Mouse (Mus musculus) limb, embryonic 10.5 days (tissue): Measurements from ENCODE around the gene Myo5c. TPM values are rescaled to one million over a fixed set of nuclear protein-coding genes. Genes with fewer than 3 reads are reported as not detected.

Experiments
- DNase-seq: peaks from one replicate; pipeline ENCODE4 v3.0.0-alpha.2; 2017; ENCODE audit warnings: low spot score
- H3K27ac ChIP-seq: fragments of 300-500 bp; sonication (generic); 2 replicates; pipeline ENCODE4 v1.5.1; 2016; ENCODE audit warnings: mild to moderate bottlenecking
- H3K27me3 ChIP-seq: fragments of 300-500 bp; sonication (generic); 2 replicates; pipeline ENCODE4 v1.6.1; 2016; ENCODE audit warnings: low read depth, mild to moderate bottlenecking; ENCODE audit not compliant: poor library complexity, severe bottlenecking
- H3K36me3 ChIP-seq: fragments of 300-500 bp; sonication (generic); 2 replicates; pipeline ENCODE4 v1.6.1; 2016; ENCODE audit warnings: mild to moderate bottlenecking, moderate library complexity
- H3K4me1 ChIP-seq: fragments of 300-500 bp; sonication (generic); 2 replicates; pipeline ENCODE4 v1.6.1; 2016
- H3K4me3 ChIP-seq: fragments of 300-500 bp; sonication (generic); 2 replicates; pipeline ENCODE4 v1.5.1; 2016; ENCODE audit warnings: mild to moderate bottlenecking, moderate library complexity
- H3K9me3 ChIP-seq: fragments of 300-500 bp; sonication (generic); replicated peaks from 2 replicates; pipeline ENCODE4 v1.6.1; 2016; ENCODE audit warnings: mild to moderate bottlenecking
- WGBS: fragments of 180-500 bp; shearing (Covaris S2); methylation state at CpG from one replicate; pipeline ENCODE4 v1.1.7; 2016; 5-methylcytosine and 5-hydroxymethylcytosine counted together
- polyA plus RNA-seq: library from polyadenylated mRNA; unstranded; fragments of >200 nt; fragmentation: Nextera tagmentation; extraction: Ambion mirVana; gene quantifications from 2 replicates; pipeline ENCODE4 v1.2.1, GENCODE M21; 2016

Myo5c gene
- polyA plus RNA-seq: 0.41 and 0.58 TPM in 2 replicates

DNA sequence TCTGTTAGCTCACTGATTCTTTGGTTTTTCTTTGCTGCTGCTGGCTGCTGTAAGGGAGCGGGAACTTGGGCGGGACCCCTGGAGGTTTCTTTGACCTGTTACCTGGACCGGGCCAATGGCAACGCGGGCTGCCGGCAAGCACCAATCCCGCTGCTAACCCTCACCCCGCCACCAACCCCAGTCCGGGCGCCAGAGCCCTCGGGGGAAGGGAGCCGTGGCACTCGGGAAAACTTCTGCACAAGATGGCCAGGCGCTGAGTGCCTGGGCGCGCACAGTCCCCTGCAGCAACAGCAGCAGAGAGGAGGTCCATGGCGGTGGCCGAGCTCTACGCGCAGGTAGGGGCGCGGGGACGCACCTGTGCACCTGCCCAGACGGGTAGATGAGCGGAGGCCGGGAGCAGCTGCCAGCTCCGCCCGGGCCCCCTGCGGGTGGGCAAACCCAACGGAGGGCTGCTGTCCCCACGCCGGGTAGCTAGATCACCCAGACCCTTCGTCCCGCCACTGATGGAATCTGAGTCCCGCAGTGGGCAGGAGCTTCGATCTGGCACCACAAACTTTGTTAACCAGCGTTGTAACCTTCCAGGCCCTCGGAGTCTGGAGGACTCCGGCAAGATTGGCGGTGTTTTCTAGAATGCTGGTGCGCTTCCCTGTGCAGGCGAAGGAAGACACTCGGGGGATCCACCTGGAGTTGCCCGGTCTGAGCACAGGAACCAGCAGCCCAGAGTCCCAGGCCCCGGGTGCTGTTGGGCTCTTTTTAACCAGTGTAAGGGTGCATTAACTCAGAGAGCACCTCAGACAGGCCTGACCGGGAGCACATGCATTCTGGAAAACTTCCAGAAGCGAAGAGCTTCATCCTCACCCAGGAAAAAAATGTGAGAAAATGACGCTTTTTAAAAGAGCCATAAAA lies at the start of gene Myo5c:
TSS of gene Myo5c (plus strand) at position 180 of the 906 bp plus-strand sequence.
- no peaks in the 10 kb centered on the region for H3K9me3 ChIP-seq
- peak; percentile 69 for DNase-seq
- H3K4me3 ChIP-seq: peak within 1 kb of the TSS; percentile 61
- H3K27me3 ChIP-seq: peaks cover 55% of the 10 kb centered on the region
- WGBS: 3% methylated on average over 48 of the region's 48 CpGs
- H3K4me1 ChIP-seq: peaks cover 9% of the 10 kb centered on the region
- H3K36me3 ChIP-seq: no peaks in the 10 kb centered on the region
- H3K27ac ChIP-seq: no peak within 1 kb of the TSS

- no peaks in the 10 kb centered on the region for H3K9me3 ChIP-seq
- H3K4me1 ChIP-seq: no peaks in the 10 kb centered on the region
- no peaks in the 10 kb centered on the region for H3K27me3 ChIP-seq
- WGBS: 86% methylated on average over 3 of the region's 3 CpGs
- peaks cover 49% of the 10 kb centered on the region for H3K36me3 ChIP-seq
- DNase-seq: no peak
- no peak overlapping the region for H3K4me3 ChIP-seq
- no peak overlapping the region for H3K27ac ChIP-seq
These were observed 44.1 kb upstream of the Myo5c start for GRCm38 (mm10) chr9:75187646-75188260.

- H3K9me3 ChIP-seq: no peaks in the 10 kb centered on the region
- no peak overlapping the region for H3K4me3 ChIP-seq
- 77% methylated on average over 4 of the region's 4 CpGs for WGBS
- H3K36me3 ChIP-seq: peaks cover 40% of the 10 kb centered on the region
- DNase-seq: no peak
- no peaks in the 10 kb centered on the region for H3K4me1 ChIP-seq
- no peak overlapping the region for H3K27ac ChIP-seq
- no peaks in the 10 kb centered on the region for H3K27me3 ChIP-seq
These were observed 38.0 kb upstream of the Myo5c start for GRCm38 (mm10) chr9:75193858-75194257.

GRCm38 (mm10) chr9:75196335-75196734 lies 35.5 kb upstream of the Myo5c start:
- DNase-seq: no peak
- Histone ChIP-seq H3K36me3 (peaks cover 43% of the 10 kb centered on the region), H3K4me3 (no peak overlapping the region), H3K9me3 (no peaks in the 10 kb centered on the region), H3K27ac (no peak overlapping the region), H3K27me3 (no peaks in the 10 kb centered on the region), H3K4me1 (no peaks in the 10 kb centered on the region)
- WGBS: 84% methylated on average over 2 of the region's 2 CpGs

- Histone ChIP-seq H3K27me3 (no peaks in the 10 kb centered on the region), H3K9me3 (no peaks in the 10 kb centered on the region), H3K4me3 (no peak overlapping the region), H3K4me1 (no peaks in the 10 kb centered on the region), H3K27ac (no peak overlapping the region), H3K36me3 (peaks cover 52% of the 10 kb centered on the region)
- DNase-seq: no peak
- WGBS: 71% methylated on average over 6 of the region's 6 CpGs
These were observed 34.5 kb upstream of the Myo5c start for GRCm38 (mm10) chr9:75197297-75197696.

GRCm38 (mm10) chr9:75201506-75201905 lies 30.3 kb upstream of the Myo5c start:
- Histone ChIP-seq H3K36me3 (peaks cover 69% of the 10 kb centered on the region), H3K9me3 (no peaks in the 10 kb centered on the region)

DNA sequence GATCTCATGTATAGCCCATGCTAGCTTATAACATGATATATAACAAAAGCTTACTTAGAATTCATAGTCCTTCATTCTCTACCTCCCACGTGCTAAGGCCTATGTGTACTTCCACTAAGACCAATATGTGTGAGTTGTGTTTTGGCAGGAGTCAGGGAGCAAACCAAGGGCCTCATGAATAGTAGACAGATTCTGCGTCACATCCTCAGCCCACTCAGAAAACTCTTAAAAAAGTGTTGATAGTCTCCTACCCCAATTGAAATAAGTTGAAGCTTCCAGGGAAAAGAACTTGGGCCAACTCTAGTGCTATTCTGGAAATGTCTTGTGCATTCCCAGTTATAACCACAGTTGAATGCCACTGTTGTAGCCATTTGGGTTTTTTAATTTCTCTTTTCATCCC lies 29.8 kb upstream of the Myo5c start:
- Histone ChIP-seq H3K4me3 (no peak overlapping the region), H3K27me3 (no peaks in the 10 kb centered on the region), H3K4me1 (no peaks in the 10 kb centered on the region), H3K36me3 (peaks cover 69% of the 10 kb centered on the region), H3K9me3 (no peaks in the 10 kb centered on the region), H3K27ac (no peak overlapping the region)
- DNase-seq: no peak
- 87% methylated on average over 2 of the region's 2 CpGs for WGBS

More at GRCm38 (mm10) chr9:75201506-75201905, 30.3 kb upstream of the Myo5c start:
- no peaks in the 10 kb centered on the region for H3K27me3 ChIP-seq
- DNase-seq: no peak
- 98% methylated on average over 1 of the region's 1 CpGs for WGBS
- H3K27ac ChIP-seq: no peak overlapping the region
- H3K4me1 ChIP-seq: no peaks in the 10 kb centered on the region
- no peak overlapping the region for H3K4me3 ChIP-seq

GRCm38 (mm10) chr9:75209246-75209645 lies 22.6 kb upstream of the Myo5c start:
- H3K36me3 ChIP-seq: peaks cover 48% of the 10 kb centered on the region

DNA sequence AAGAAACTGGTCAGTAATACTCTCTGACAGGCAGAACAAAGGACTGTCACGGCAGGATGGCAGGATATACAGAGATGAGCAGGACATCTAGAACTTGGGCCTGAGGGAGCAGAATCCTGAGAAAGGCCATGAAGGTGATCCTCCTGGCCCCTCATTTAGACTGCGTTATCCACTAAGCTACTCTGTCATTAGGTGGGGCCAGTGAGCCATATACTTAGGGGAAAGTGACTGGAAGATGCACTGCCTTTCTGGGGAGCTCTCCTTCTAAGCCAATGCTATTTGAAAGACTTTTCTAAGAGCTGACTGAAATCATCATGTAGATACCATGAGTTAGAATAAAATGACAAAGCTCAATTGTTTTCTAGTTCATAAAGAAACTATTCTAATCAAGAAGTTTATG lies 21.6 kb upstream of the Myo5c start:
- DNase-seq: no peak
- Histone ChIP-seq H3K9me3 (no peaks in the 10 kb centered on the region), H3K27me3 (no peaks in the 10 kb centered on the region), H3K4me1 (no peaks in the 10 kb centered on the region), H3K36me3 (peaks cover 48% of the 10 kb centered on the region), H3K4me3 (no peak overlapping the region), H3K27ac (no peak overlapping the region)
- WGBS: 78% methylated on average over 2 of the region's 2 CpGs

More at GRCm38 (mm10) chr9:75209246-75209645, 22.6 kb upstream of the Myo5c start:
- DNase-seq: no peak
- no peaks in the 10 kb centered on the region for H3K4me1 ChIP-seq
- H3K27ac ChIP-seq: no peak overlapping the region
- H3K27me3 ChIP-seq: no peaks in the 10 kb centered on the region
- no peaks in the 10 kb centered on the region for H3K9me3 ChIP-seq
- 83% methylated on average over 1 of the region's 1 CpGs for WGBS
- no peak overlapping the region for H3K4me3 ChIP-seq

DNA sequence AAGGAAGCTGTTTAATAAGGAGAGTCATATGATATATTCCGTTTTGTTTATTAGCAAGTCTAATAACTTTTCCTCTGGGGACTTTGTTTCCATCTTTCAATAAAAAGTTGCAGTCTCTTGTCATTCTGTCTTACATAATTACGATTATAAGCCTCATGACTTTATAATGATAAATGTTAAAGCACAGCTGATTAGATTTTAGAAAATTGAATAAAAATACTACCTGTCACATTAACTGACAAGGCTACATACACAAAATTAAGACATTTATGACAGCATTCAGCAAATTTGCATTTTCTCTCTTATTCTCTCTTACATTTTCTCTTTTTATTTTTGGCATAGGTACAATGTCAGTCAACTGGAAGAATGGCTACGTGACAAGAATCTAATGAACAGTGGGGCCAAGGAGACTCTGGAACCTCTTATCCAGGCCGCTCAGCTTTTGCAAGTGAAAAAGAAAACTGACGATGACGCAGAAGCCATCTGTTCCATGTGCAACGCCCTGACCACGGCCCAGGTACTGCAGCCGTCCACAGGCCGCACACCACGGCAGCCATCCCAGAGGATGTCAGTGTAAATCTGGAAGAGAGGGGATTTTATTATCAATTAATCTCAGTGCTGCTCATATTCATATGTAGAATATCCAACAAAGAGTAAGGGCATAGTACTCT lies 16.9 kb upstream of the Myo5c start:
- Histone ChIP-seq H3K27ac (no peak overlapping the region), H3K27me3 (no peaks in the 10 kb centered on the region), H3K9me3 (no peaks in the 10 kb centered on the region), H3K4me1 (no peaks in the 10 kb centered on the region), H3K4me3 (no peak overlapping the region), H3K36me3 (peaks cover 62% of the 10 kb centered on the region)
- WGBS: 94% methylated on average over 11 of the region's 11 CpGs
- no peak for DNase-seq

- H3K9me3 ChIP-seq: no peaks in the 10 kb centered on the region
- no peak overlapping the region for H3K4me3 ChIP-seq
- WGBS: 84% methylated on average over 5 of the region's 5 CpGs
- H3K27ac ChIP-seq: no peak overlapping the region
- no peak for DNase-seq
- H3K36me3 ChIP-seq: peaks cover 39% of the 10 kb centered on the region
- peaks cover 8% of the 10 kb centered on the region; the same call in 1 of the 2 replicates for H3K4me1 ChIP-seq
- H3K27me3 ChIP-seq: no peaks in the 10 kb centered on the region
These were observed 11.9 kb upstream of the Myo5c start for GRCm38 (mm10) chr9:75219942-75220341.

DNA sequence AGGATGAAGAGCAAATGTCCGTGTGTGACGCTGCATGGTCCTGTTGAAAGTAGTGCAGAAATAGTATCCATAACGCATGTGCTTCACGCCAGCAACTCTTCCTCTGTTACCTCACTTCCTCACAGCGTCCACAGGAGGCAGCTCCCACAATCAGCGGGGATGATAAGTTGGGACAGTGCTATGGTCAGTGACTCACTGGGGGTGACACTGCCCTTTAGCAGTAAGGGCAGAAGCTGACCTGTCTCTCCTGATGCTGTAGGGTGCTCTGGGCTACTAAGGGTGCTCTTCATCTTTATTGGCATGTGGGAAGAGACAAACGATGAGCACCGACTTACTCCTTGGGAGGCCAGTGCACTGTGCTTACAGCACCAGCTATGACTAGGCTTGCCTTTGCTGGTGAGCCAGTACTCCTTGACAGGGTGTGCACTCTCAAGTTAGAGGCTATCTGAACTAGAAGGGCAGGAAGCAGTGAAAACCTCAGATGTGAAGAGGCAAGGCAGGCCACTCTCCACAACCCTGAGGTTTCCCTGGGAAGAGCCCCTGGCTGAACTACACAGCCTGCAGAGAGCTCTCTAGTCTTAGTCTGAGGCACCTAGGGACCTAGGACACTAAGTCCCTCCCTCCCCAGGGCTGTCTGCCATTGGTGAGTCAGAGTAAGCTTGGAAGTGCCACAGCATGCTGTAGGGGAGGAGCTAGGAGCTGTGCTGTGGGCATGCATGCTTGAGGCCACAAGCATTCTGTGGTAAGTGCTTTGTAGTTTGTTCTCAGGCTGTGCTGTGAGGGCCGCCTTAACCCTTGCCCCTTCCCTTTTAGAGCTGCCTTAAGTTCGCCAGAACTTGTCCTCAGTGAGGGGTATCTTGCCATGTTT lies 10.2 kb upstream of the Myo5c start:
- Histone ChIP-seq H3K27me3 (no peaks in the 10 kb centered on the region), H3K27ac (no peak overlapping the region), H3K4me3 (no peak overlapping the region), H3K9me3 (no peaks in the 10 kb centered on the region), H3K36me3 (peaks cover 26% of the 10 kb centered on the region), H3K4me1 (peaks cover 8% of the 10 kb centered on the region; the same call in 1 of the 2 replicates)
- 69% methylated on average over 10 of the region's 10 CpGs for WGBS
- DNase-seq: no peak
